Comparison of ENCODE assay signal across 8 mouse cellular contexts in genomic region chr15:79322991-79323790, GRCm38 (mm10). TPM values are rescaled to one million over a fixed set of nuclear protein-coding genes. Genes with fewer than 3 reads are reported as not detected.
DNase-seq lines count a peak whose midpoint lies in the region; ATAC-seq and TF ChIP-seq lines count a peak whose summit lies in the region.

No protein-coding gene starts in this region.

- H3K27me3 ChIP-seq in G1E (ENCODE audit: insufficient read depth, low read length) = no peaks in the 10 kb centered on the region
- no peaks in the 10 kb centered on the region for H3K27me3 ChIP-seq in liver, embryonic 14.5 days (ENCODE audit: control insufficient read depth, insufficient read depth, low read length)
- H3K27me3 ChIP-seq in small intestine, adult 2 months (ENCODE audit: control insufficient read depth, insufficient read depth, low read length) = no peaks in the 10 kb centered on the region

- TF ChIP-seq POLR2A in embryonic fibroblast, embryonic 13.5 days (IDR thresholded peaks at IDR 0.05; ENCODE audit: low read depth, low read length) = no peak
- TF ChIP-seq POLR2A in small intestine, adult 2 months (IDR thresholded peaks at IDR 0.05; ENCODE audit: low read depth, low read length) = no peak

- WGBS in liver, embryonic 14.5 days (ENCODE audit: insufficient replicate concordance) = 49% methylated on average over 6 of the region's 6 CpGs
- 39% methylated on average over 6 of the region's 6 CpGs for WGBS in small intestine, adult 2 months

- H3K4me2 ChIP-seq in liver, embryonic 14.5 days (ENCODE audit: low read depth) = no peak overlapping the region

- no peaks in the 10 kb centered on the region for H3K9me3 ChIP-seq in G1E (replicated peaks)
- H3K9me3 ChIP-seq in liver, embryonic 14.5 days (ENCODE audit: control insufficient read depth, low read length) = no peaks in the 10 kb centered on the region

- H3K9ac ChIP-seq in liver, embryonic 14.5 days (replicated peaks) = peak overlapping the region; percentile 31

- H3K4me1 ChIP-seq in G1E (ENCODE audit: insufficient read depth, low read depth, low read length) = peaks cover 78% of the 10 kb centered on the region
- peaks cover 16% of the 10 kb centered on the region for H3K4me1 ChIP-seq in embryonic fibroblast, embryonic 13.5 days (ENCODE audit: control insufficient read depth, insufficient read depth, low read length)
- peaks cover 24 to 54% of the 10 kb centered on the region in 2 experiments for H3K4me1 ChIP-seq in liver, embryonic 14.5 days (replicated peaks; ENCODE audit: control insufficient read depth in 2 of 2, insufficient read depth in 2 of 2, low read length in 1 of 2)
- H3K4me1 ChIP-seq in small intestine, adult 2 months (ENCODE audit: control insufficient read depth, insufficient read depth, insufficient read length, low read length) = peaks cover 36% of the 10 kb centered on the region

- no peak for TF ChIP-seq CTCF in G1E (IDR thresholded peaks at IDR 0.05; ENCODE audit: low read depth, low read length)
- no peak for TF ChIP-seq CTCF in embryonic fibroblast, embryonic 13.5 days (IDR thresholded peaks at IDR 0.05; ENCODE audit: borderline replicate concordance, insufficient read depth, low read length)
- TF ChIP-seq CTCF in liver, embryonic 14.5 days (IDR thresholded peaks at IDR 0.05; ENCODE audit: low read depth) = no peak
- no peak for TF ChIP-seq CTCF in small intestine, adult 2 months (IDR thresholded peaks at IDR 0.05; ENCODE audit: extremely low read depth, insufficient read length, insufficient replicate concordance, low read depth, low read length)

- DNase-seq in frontal cortex, postnatal 10 days (ENCODE audit: low spot score in 2 of 2) = peak; percentile 42 to 43
- no peak for DNase-seq in frontal cortex, postnatal 25 days (ENCODE audit: low spot score in 2 of 2)
- no peak for DNase-seq in G1E (ENCODE audit: low spot score)
- DNase-seq in liver, embryonic 14.5 days (ENCODE audit: low read depth in 3 of 3, low spot score in 3 of 3) = no peak
- no peak for DNase-seq in cerebellum, adult 11 months

- ATAC-seq in G1E (ENCODE audit: extremely low read depth, insufficient number of reproducible peaks, low FRiP score, poor library complexity, severe bottlenecking) = no peak
- peak; percentile 65 for ATAC-seq in inflammation-experienced regulatory T-cells, adult 6 months
- no peak for ATAC-seq in liver, embryonic 14.5 days (ENCODE audit: insufficient read depth)

- peak overlapping the region; percentile 65; the same call in 1 of the 2 replicates for H3K4me3 ChIP-seq in G1E (ENCODE audit: low read depth, low read length)
- H3K4me3 ChIP-seq in embryonic fibroblast, embryonic 13.5 days (ENCODE audit: insufficient read depth, low read length) = no peak overlapping the region
- no peak overlapping the region for H3K4me3 ChIP-seq in liver, embryonic 14.5 days (ENCODE audit: insufficient read depth in 1 of 2, low read depth in 2 of 2, low read length in 2 of 2)
- H3K4me3 ChIP-seq in small intestine, adult 2 months (ENCODE audit: low read depth, low read length) = no peak overlapping the region

- H3K27ac ChIP-seq in embryonic fibroblast, embryonic 13.5 days (ENCODE audit: insufficient read depth, low read length) = peak overlapping the region; percentile 27; the same call in 1 of the 2 replicates
- peak overlapping the region; percentile 41 for H3K27ac ChIP-seq in liver, embryonic 14.5 days
- H3K27ac ChIP-seq in small intestine, adult 2 months (ENCODE audit: insufficient read depth, low read depth, low read length) = peak overlapping the region; percentile 87

- peaks cover 55% of the 10 kb centered on the region for H3K36me3 ChIP-seq in G1E (replicated peaks)
- H3K36me3 ChIP-seq in liver, embryonic 14.5 days (replicated peaks; ENCODE audit: control insufficient read depth, insufficient read depth, low read depth) = no peaks in the 10 kb centered on the region
- H3K36me3 ChIP-seq in small intestine, adult 2 months (ENCODE audit: control insufficient read depth, insufficient read depth, low read length) = no peaks in the 10 kb centered on the region

- TF ChIP-seq EP300 in liver, embryonic 14.5 days (IDR thresholded peaks at IDR 0.05; ENCODE audit: low read depth) = no peak

RNA-seq across cellular contexts. Expression of gene Pla2g6, which starts 5.0 kb away (rescaled TPM):
- total RNA-seq in G1E (2014; fragmentation: Nextera tagmentation) (22.1 and 24.5 TPM in 2 replicates), G1E (2017) (6.5 and 7.0 TPM in 2 replicates)
- 25.1 and 26.4 TPM in 2 replicates for polyA plus RNA-seq in G1E (2012)
- polyA plus RNA-seq in embryonic fibroblast, embryonic 13.5 days (2011; ENCODE audit: insufficient read length, low read depth, missing spikeins) = 7.4 and 11.3 TPM in 2 replicates
- polyA plus RNA-seq in inflammation-experienced regulatory T-cells, adult 6 months (2017; shearing (Covaris generic)) = 10 to 100 TPM; 12.5 to 18.4 (median 15.1) TPM
- 10.5 and 11.8 TPM in 2 replicates for polyA plus RNA-seq in liver, embryonic 14.5 days (2012; rRNA removed)
- 7.9 and 9.9 TPM in 2 replicates for polyA plus RNA-seq in liver, embryonic 14.5 days (2014; fragmentation: Nextera tagmentation; extraction: Ambion mirVana)
- polyA plus RNA-seq in small intestine, adult 2 months (2012; rRNA removed) = 24.1 and 40.2 TPM in 2 replicates

RNA-seq across cellular contexts. Expression of gene Maff, which starts 23.2 kb away (rescaled TPM):
- total RNA-seq in G1E (2014; fragmentation: Nextera tagmentation) (10.1 and 10.2 TPM in 2 replicates), G1E (2017) (11.7 and 14.8 TPM in 2 replicates)
- 8.4 and 8.6 TPM in 2 replicates for polyA plus RNA-seq in G1E (2012)
- polyA plus RNA-seq in embryonic fibroblast, embryonic 13.5 days (2011; ENCODE audit: insufficient read length, low read depth, missing spikeins) = 11.7 and 13.8 TPM in 2 replicates
- 1 to 10 TPM in 2 of 3 experiments, under 1 TPM in 1; 0.84 to 5.5 (median 1.5) TPM for polyA plus RNA-seq in inflammation-experienced regulatory T-cells, adult 6 months (2017; shearing (Covaris generic))
- polyA plus RNA-seq in liver, embryonic 14.5 days (2012; rRNA removed) = 1.8 TPM in 2 replicates
- 0.80 and 1.1 TPM in 2 replicates for polyA plus RNA-seq in liver, embryonic 14.5 days (2014; fragmentation: Nextera tagmentation; extraction: Ambion mirVana)
- polyA plus RNA-seq in small intestine, adult 2 months (2012; rRNA removed) = 9.4 and 28.5 TPM in 2 replicates

RNA-seq across cellular contexts. Expression of gene Baiap2l2, which starts 37.9 kb away (rescaled TPM):
- total RNA-seq in G1E (2014; fragmentation: Nextera tagmentation) = not detected in 2 replicates
- 0.06 TPM in 1 of 2 replicates, not detected in the other for total RNA-seq in G1E (2017)
- polyA plus RNA-seq in G1E (2012) = not detected in 2 replicates
- 0.23 TPM in 1 of 2 replicates, not detected in the other for polyA plus RNA-seq in embryonic fibroblast, embryonic 13.5 days (2011; ENCODE audit: insufficient read length, low read depth, missing spikeins)
- polyA plus RNA-seq in inflammation-experienced regulatory T-cells, adult 6 months (2017; shearing (Covaris generic)) = 1 to 10 TPM in 1 of 3 experiments, under 1 TPM in 1, not detected in 1; 0.21 to 1.6 TPM
- polyA plus RNA-seq in liver, embryonic 14.5 days (2012; rRNA removed) = 3.9 and 7.9 TPM in 2 replicates
- 1.2 and 1.9 TPM in 2 replicates for polyA plus RNA-seq in liver, embryonic 14.5 days (2014; fragmentation: Nextera tagmentation; extraction: Ambion mirVana)
- polyA plus RNA-seq in small intestine, adult 2 months (2012; rRNA removed) = 139 and 542 TPM in 2 replicates

Comparison
In these comparisons a context has a peak if more than half of its experiments do, and no peak if none do; other contexts are left out.
1. DNase-seq: peak in frontal cortex, postnatal 10 days (2 of 2); none in frontal cortex, postnatal 25 days (0 of 2), G1E (single experiment), liver, embryonic 14.5 days (0 of 3) and cerebellum, adult 11 months (single experiment).
2. H3K27ac ChIP-seq: peak in every context shown above with its lines; median percentile 87 in small intestine, adult 2 months; 41 in liver, embryonic 14.5 days; 27 in embryonic fibroblast, embryonic 13.5 days.
3. RNA of gene Baiap2l2, which starts 37.9 kb away (polyA plus RNA-seq): 139 to 542 TPM in small intestine, adult 2 months; 1.2 to 7.9 TPM in liver, embryonic 14.5 days, 0.23 TPM in embryonic fibroblast, embryonic 13.5 days, 0.21 to 1.6 TPM in inflammation-experienced regulatory T-cells, adult 6 months and not detected in G1E; every median in the first group is over 10 times any median in the second.